Mouse (Mus musculus): Measurements from ENCODE around the gene Gm28845. TPM values are rescaled to one million over a fixed set of nuclear protein-coding genes. Genes with fewer than 3 reads are reported as not detected.

Gene Gm28845
- polyA plus RNA-seq (2014; fragmentation: Nextera tagmentation; extraction: Ambion mirVana) = not detected in 2 replicates

- ATAC-seq (ENCODE audit: insufficient read depth) = no peak
- 81% methylated on average over 1 of the region's 1 CpGs for WGBS
- Histone ChIP-seq H3K27ac (ENCODE audit: low read depth) (no peak within 1 kb of the TSS), H3K36me3 (ENCODE audit: insufficient read depth) (no peaks in the 10 kb centered on the region), H3K4me1 (ENCODE audit: insufficient read depth) (no peaks in the 10 kb centered on the region), H3K9ac (no peak within 1 kb of the TSS), H3K9me3 (ENCODE audit: low read depth, low read length) (no peaks in the 10 kb centered on the region), H3K4me3 (ENCODE audit: low read depth, low read length) (no peak within 1 kb of the TSS), H3K27me3 (ENCODE audit: insufficient read depth, low read length) (no peaks in the 10 kb centered on the region), H3K4me2 (no peak within 1 kb of the TSS)
- DNase-seq = no peak
- TF ChIP-seq CTCF (IDR thresholded peaks at IDR 0.05; ENCODE audit: low read depth) = no peak
Measured at GRCm38 (mm10) chr1:65119438-65119837, at the start of gene Gm28845. TSS of gene Gm28845 (minus strand) at chr1:65119558.

- no peak overlapping the region for H3K9ac ChIP-seq
- H3K27ac ChIP-seq (ENCODE audit: low read depth) = no peak overlapping the region
- H3K36me3 ChIP-seq (ENCODE audit: insufficient read depth) = peaks cover 85% of the 10 kb centered on the region
- TF ChIP-seq CTCF (IDR thresholded peaks at IDR 0.05; ENCODE audit: low read depth) = no peak
- DNase-seq = no peak
- no peaks in the 10 kb centered on the region for H3K9me3 ChIP-seq (ENCODE audit: low read depth, low read length)
- no peaks in the 10 kb centered on the region for H3K27me3 ChIP-seq (ENCODE audit: insufficient read depth, low read length)
- no peak overlapping the region for H3K4me2 ChIP-seq
- H3K4me1 ChIP-seq (ENCODE audit: insufficient read depth) = no peaks in the 10 kb centered on the region
- ATAC-seq (ENCODE audit: insufficient read depth) = no peak
- 90% methylated on average over 1 of the region's 1 CpGs for WGBS
- H3K4me3 ChIP-seq (ENCODE audit: low read depth, low read length) = no peak overlapping the region
Measured at GRCm38 (mm10) chr1:65167496-65167895, 48.1 kb upstream of the Gm28845 start.

DNA sequence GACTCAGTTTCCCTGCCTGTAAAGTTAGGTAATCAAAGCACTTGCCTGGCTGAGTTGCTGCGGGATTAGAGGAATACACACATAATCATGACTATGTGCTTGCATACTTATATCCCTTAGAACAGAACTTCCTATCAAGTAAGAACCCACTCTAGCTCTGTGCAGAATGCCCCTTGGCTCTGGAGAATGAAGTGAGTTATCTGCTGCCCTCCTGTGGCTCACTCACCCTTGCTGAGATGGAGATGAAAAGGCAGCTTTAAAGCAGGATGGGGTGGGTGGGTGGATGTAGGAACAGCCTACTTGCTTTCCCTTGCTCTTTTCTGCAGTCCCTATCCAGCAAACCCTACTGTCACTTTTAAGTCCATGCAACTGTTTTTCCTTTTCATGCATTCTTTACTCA lies 42.9 kb upstream of the Gm28845 start:
- 0 out of 2 replicates have a peak, but pooled peaks have one; percentile 12 for TF ChIP-seq CTCF (IDR thresholded peaks at IDR 0.05; ENCODE audit: low read depth)
- DNase-seq (no peak), ATAC-seq (ENCODE audit: insufficient read depth) (no peak)
- Histone ChIP-seq H3K9me3 (ENCODE audit: low read depth, low read length) (no peaks in the 10 kb centered on the region), H3K4me3 (ENCODE audit: low read depth, low read length) (no peak overlapping the region), H3K4me1 (ENCODE audit: insufficient read depth) (no peaks in the 10 kb centered on the region), H3K36me3 (ENCODE audit: insufficient read depth) (peaks cover 80% of the 10 kb centered on the region), H3K27ac (ENCODE audit: low read depth) (no peak overlapping the region), H3K4me2 (no peak overlapping the region), H3K9ac (no peak overlapping the region), H3K27me3 (ENCODE audit: insufficient read depth, low read length) (no peaks in the 10 kb centered on the region)
- 91% methylated on average over 1 of the region's 1 CpGs for WGBS

- no peak for DNase-seq
- no peak for TF ChIP-seq CTCF (IDR thresholded peaks at IDR 0.05; ENCODE audit: low read depth)
- no peak overlapping the region for H3K27ac ChIP-seq (ENCODE audit: low read depth)
- no peaks in the 10 kb centered on the region for H3K9me3 ChIP-seq (ENCODE audit: low read depth, low read length)
- H3K27me3 ChIP-seq (ENCODE audit: insufficient read depth, low read length) = no peaks in the 10 kb centered on the region
- H3K4me2 ChIP-seq = no peak overlapping the region
- no peak for ATAC-seq (ENCODE audit: insufficient read depth)
- H3K9ac ChIP-seq = no peak overlapping the region
- WGBS = 94% methylated on average over 5 of the region's 5 CpGs
- H3K4me3 ChIP-seq (ENCODE audit: low read depth, low read length) = no peak overlapping the region
- H3K4me1 ChIP-seq (ENCODE audit: insufficient read depth) = no peaks in the 10 kb centered on the region
- peaks cover 28% of the 10 kb centered on the region for H3K36me3 ChIP-seq (ENCODE audit: insufficient read depth)
Measured at GRCm38 (mm10) chr1:65156111-65156510, 36.8 kb upstream of the Gm28845 start.

- DNase-seq = no peak
- no peaks in the 10 kb centered on the region for H3K4me1 ChIP-seq (ENCODE audit: insufficient read depth)
- H3K27ac ChIP-seq (ENCODE audit: low read depth) = no peak overlapping the region
- TF ChIP-seq CTCF (IDR thresholded peaks at IDR 0.05; ENCODE audit: low read depth) = no peak
- ATAC-seq (ENCODE audit: insufficient read depth) = no peak
- H3K9ac ChIP-seq = no peak overlapping the region
- H3K27me3 ChIP-seq (ENCODE audit: insufficient read depth, low read length) = no peaks in the 10 kb centered on the region
- no peak overlapping the region for H3K4me2 ChIP-seq
- no peaks in the 10 kb centered on the region for H3K9me3 ChIP-seq (ENCODE audit: low read depth, low read length)
- no peak overlapping the region for H3K4me3 ChIP-seq (ENCODE audit: low read depth, low read length)
- H3K36me3 ChIP-seq (ENCODE audit: insufficient read depth) = peaks cover 15% of the 10 kb centered on the region
Measured at GRCm38 (mm10) chr1:65154814-65155213, 35.5 kb upstream of the Gm28845 start.

DNA sequence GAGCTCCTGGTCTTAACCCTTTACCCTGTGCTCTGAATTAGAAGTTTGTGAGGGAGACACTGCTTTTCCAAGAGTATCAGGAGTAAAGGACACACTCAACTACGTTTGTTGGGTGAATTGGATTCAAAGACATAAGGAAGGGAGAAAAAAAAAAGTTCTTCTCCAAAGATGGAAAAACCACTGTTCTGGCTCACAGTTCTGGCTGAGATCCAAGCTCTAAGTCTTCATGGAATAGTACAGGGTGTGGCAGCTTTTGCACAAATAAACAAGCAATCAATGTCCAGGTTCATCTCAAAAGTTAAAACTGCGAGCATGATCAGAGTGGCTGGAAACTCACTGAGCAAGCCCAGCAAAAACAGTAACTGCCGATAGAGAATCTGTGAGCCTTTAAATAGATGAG lies 28.6 kb upstream of the Gm28845 start:
- Histone ChIP-seq H3K4me1 (ENCODE audit: insufficient read depth) (no peaks in the 10 kb centered on the region), H3K27ac (ENCODE audit: low read depth) (no peak overlapping the region), H3K4me2 (no peak overlapping the region), H3K36me3 (ENCODE audit: insufficient read depth) (no peaks in the 10 kb centered on the region), H3K9ac (no peak overlapping the region), H3K4me3 (ENCODE audit: low read depth, low read length) (no peak overlapping the region), H3K9me3 (ENCODE audit: low read depth, low read length) (no peaks in the 10 kb centered on the region), H3K27me3 (ENCODE audit: insufficient read depth, low read length) (no peaks in the 10 kb centered on the region)
- no peak for ATAC-seq (ENCODE audit: insufficient read depth)
- no peak for TF ChIP-seq CTCF (IDR thresholded peaks at IDR 0.05; ENCODE audit: low read depth)
- no peak for DNase-seq
- 72% methylated on average over 3 of the region's 3 CpGs for WGBS

DNA sequence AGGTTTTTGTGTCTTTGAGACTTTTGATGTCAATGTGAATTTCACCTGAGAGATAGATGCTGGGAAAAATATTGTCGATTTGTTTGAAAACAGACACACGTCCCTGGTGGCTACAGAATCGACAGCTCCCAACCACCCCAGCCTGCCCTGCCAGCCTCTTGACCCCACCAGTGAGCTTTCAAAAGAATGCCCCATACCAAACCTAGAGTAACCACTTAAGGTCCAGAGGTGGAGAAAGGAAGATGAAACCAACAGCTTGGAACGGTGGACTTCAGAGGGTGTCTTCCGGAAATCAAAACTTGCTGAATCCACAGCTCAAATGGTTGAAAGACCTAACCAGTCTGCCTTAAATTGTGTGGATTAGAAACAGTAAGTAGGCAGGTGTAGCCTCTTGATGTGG lies 28.0 kb upstream of the Gm28845 start:
- no peaks in the 10 kb centered on the region for H3K27me3 ChIP-seq (ENCODE audit: insufficient read depth, low read length)
- 80% methylated on average over 5 of the region's 5 CpGs for WGBS
- no peaks in the 10 kb centered on the region for H3K36me3 ChIP-seq (ENCODE audit: insufficient read depth)
- H3K9ac ChIP-seq = no peak overlapping the region
- H3K27ac ChIP-seq (ENCODE audit: low read depth) = no peak overlapping the region
- H3K9me3 ChIP-seq (ENCODE audit: low read depth, low read length) = no peaks in the 10 kb centered on the region
- ATAC-seq (ENCODE audit: insufficient read depth) = no peak
- DNase-seq = no peak
- no peak overlapping the region for H3K4me3 ChIP-seq (ENCODE audit: low read depth, low read length)
- TF ChIP-seq CTCF (IDR thresholded peaks at IDR 0.05; ENCODE audit: low read depth) = no peak
- no peaks in the 10 kb centered on the region for H3K4me1 ChIP-seq (ENCODE audit: insufficient read depth)
- no peak overlapping the region for H3K4me2 ChIP-seq

GRCm38 (mm10) chr1:65146601-65147000 lies 27.2 kb upstream of the Gm28845 start:
- Histone ChIP-seq H3K9ac (no peak overlapping the region), H3K36me3 (ENCODE audit: insufficient read depth) (no peaks in the 10 kb centered on the region), H3K4me1 (ENCODE audit: insufficient read depth) (no peaks in the 10 kb centered on the region), H3K27ac (ENCODE audit: low read depth) (no peak overlapping the region), H3K4me3 (ENCODE audit: low read depth, low read length) (no peak overlapping the region), H3K4me2 (no peak overlapping the region), H3K27me3 (ENCODE audit: insufficient read depth, low read length) (no peaks in the 10 kb centered on the region), H3K9me3 (ENCODE audit: low read depth, low read length) (no peaks in the 10 kb centered on the region)
- ATAC-seq (ENCODE audit: insufficient read depth) (no peak), DNase-seq (no peak)
- no peak for TF ChIP-seq CTCF (IDR thresholded peaks at IDR 0.05; ENCODE audit: low read depth)
- 28% methylated on average over 2 of the region's 2 CpGs for WGBS

All from lung, embryonic 14.5 days (tissue).